Mouse (Mus musculus): ENCODE measurements around the gene Tasp1. TPM values are rescaled to one million over a fixed set of nuclear protein-coding genes. Genes with fewer than 3 reads are reported as not detected.

The Tasp1 gene
- polyA plus RNA-seq, 1 experiment from 2014 or later = 21.1 TPM

GRCm38 (mm10) chr2:139859424-139860132, 207.0 kb downstream of the Tasp1 start:
- Histone ChIP-seq H3K9ac (ENCODE audit: low read length) (no peak overlapping the region), H3K4me3 (ENCODE audit: low read depth, low read length) (no peak overlapping the region), H3K27me3 (ENCODE audit: control insufficient read depth, insufficient read depth, low read length) (no peaks in the 10 kb centered on the region), H3K4me2 (ENCODE audit: low read depth, low read length, severe bottlenecking) (no peak overlapping the region), H3K36me3 (ENCODE audit: control insufficient read depth, insufficient read depth, low read length) (no peaks in the 10 kb centered on the region), H3K4me1 (replicated peaks; ENCODE audit: control insufficient read depth, insufficient read depth, low read length) (no peaks in the 10 kb centered on the region), H3K9me3 (ENCODE audit: control insufficient read depth, low read length) (no peaks in the 10 kb centered on the region), H3K27ac (ENCODE audit: low read depth, low read length) (no peak overlapping the region)
- DNase-seq (ENCODE audit: low spot score) (no peak), ATAC-seq (replicated peaks; ENCODE audit: low FRiP score) (no peak)
- WGBS = 67% methylated on average over 3 of the region's 3 CpGs

- Histone ChIP-seq H3K27ac (ENCODE audit: low read depth, low read length) (no peak overlapping the region), H3K4me3 (ENCODE audit: low read depth, low read length) (no peak overlapping the region), H3K27me3 (ENCODE audit: control insufficient read depth, insufficient read depth, low read length) (no peaks in the 10 kb centered on the region), H3K36me3 (ENCODE audit: control insufficient read depth, insufficient read depth, low read length) (no peaks in the 10 kb centered on the region), H3K4me2 (ENCODE audit: low read depth, low read length, severe bottlenecking) (no peak overlapping the region), H3K9ac (ENCODE audit: low read length) (no peak overlapping the region), H3K9me3 (ENCODE audit: control insufficient read depth, low read length) (no peaks in the 10 kb centered on the region), H3K4me1 (replicated peaks; ENCODE audit: control insufficient read depth, insufficient read depth, low read length) (no peaks in the 10 kb centered on the region)
- WGBS = 90% methylated on average over 1 of the region's 1 CpGs
- ATAC-seq (replicated peaks; ENCODE audit: low FRiP score) (no peak), DNase-seq (ENCODE audit: low spot score) (no peak)
Observed at GRCm38 (mm10) chr2:139849621-139850020, 217.0 kb downstream of the Tasp1 start.

- no peaks in the 10 kb centered on the region for H3K9me3 ChIP-seq (ENCODE audit: control insufficient read depth, low read length)
- no peaks in the 10 kb centered on the region for H3K36me3 ChIP-seq (ENCODE audit: control insufficient read depth, insufficient read depth, low read length)
- H3K4me2 ChIP-seq (ENCODE audit: low read depth, low read length, severe bottlenecking) = no peak overlapping the region
- no peaks in the 10 kb centered on the region for H3K27me3 ChIP-seq (ENCODE audit: control insufficient read depth, insufficient read depth, low read length)
- H3K27ac ChIP-seq (ENCODE audit: low read depth, low read length) = no peak overlapping the region
- DNase-seq (ENCODE audit: low spot score) (no peak), ATAC-seq (replicated peaks; ENCODE audit: low FRiP score) (no peak)
- H3K9ac ChIP-seq (ENCODE audit: low read length) = no peak overlapping the region
- no peaks in the 10 kb centered on the region for H3K4me1 ChIP-seq (replicated peaks; ENCODE audit: control insufficient read depth, insufficient read depth, low read length)
- WGBS = 91% methylated on average over 1 of the region's 1 CpGs
- H3K4me3 ChIP-seq (ENCODE audit: low read depth, low read length) = no peak overlapping the region
Observed at GRCm38 (mm10) chr2:139841359-139841758, 225.2 kb downstream of the Tasp1 start.

- Histone ChIP-seq H3K4me1 (replicated peaks; ENCODE audit: control insufficient read depth, insufficient read depth, low read length) (no peaks in the 10 kb centered on the region), H3K4me2 (ENCODE audit: low read depth, low read length, severe bottlenecking) (no peak overlapping the region), H3K4me3 (ENCODE audit: low read depth, low read length) (no peak overlapping the region), H3K9ac (ENCODE audit: low read length) (no peak overlapping the region), H3K27ac (ENCODE audit: low read depth, low read length) (no peak overlapping the region), H3K9me3 (ENCODE audit: control insufficient read depth, low read length) (no peaks in the 10 kb centered on the region), H3K36me3 (ENCODE audit: control insufficient read depth, insufficient read depth, low read length) (no peaks in the 10 kb centered on the region), H3K27me3 (ENCODE audit: control insufficient read depth, insufficient read depth, low read length) (no peaks in the 10 kb centered on the region)
- ATAC-seq (replicated peaks; ENCODE audit: low FRiP score) (no peak), DNase-seq (ENCODE audit: low spot score) (no peak)
- WGBS = 78% methylated on average over 5 of the region's 5 CpGs
Observed at GRCm38 (mm10) chr2:139840941-139841340, 225.7 kb downstream of the Tasp1 start.

- H3K4me1 ChIP-seq (replicated peaks; ENCODE audit: control insufficient read depth, insufficient read depth, low read length) = no peaks in the 10 kb centered on the region
- ATAC-seq (replicated peaks; ENCODE audit: low FRiP score) (no peak), DNase-seq (ENCODE audit: low spot score) (no peak)
- H3K9ac ChIP-seq (ENCODE audit: low read length) = no peak overlapping the region
- H3K9me3 ChIP-seq (ENCODE audit: control insufficient read depth, low read length) = no peaks in the 10 kb centered on the region
- H3K4me2 ChIP-seq (ENCODE audit: low read depth, low read length, severe bottlenecking) = no peak overlapping the region
- no peaks in the 10 kb centered on the region for H3K36me3 ChIP-seq (ENCODE audit: control insufficient read depth, insufficient read depth, low read length)
- WGBS = 89% methylated on average over 8 of the region's 8 CpGs
- no peak overlapping the region for H3K27ac ChIP-seq (ENCODE audit: low read depth, low read length)
- no peak overlapping the region for H3K4me3 ChIP-seq (ENCODE audit: low read depth, low read length)
- no peaks in the 10 kb centered on the region for H3K27me3 ChIP-seq (ENCODE audit: control insufficient read depth, insufficient read depth, low read length)
Observed at GRCm38 (mm10) chr2:139821589-139822378, 244.8 kb downstream of the Tasp1 start.

GRCm38 (mm10) chr2:139817275-139817674, 249.3 kb downstream of the Tasp1 start:
- H3K4me1 ChIP-seq (replicated peaks; ENCODE audit: control insufficient read depth, insufficient read depth, low read length) = no peaks in the 10 kb centered on the region
- DNase-seq (ENCODE audit: low spot score) (no peak), ATAC-seq (replicated peaks; ENCODE audit: low FRiP score) (peak; percentile 28)
- H3K9ac ChIP-seq (ENCODE audit: low read length) = no peak overlapping the region
- no peak overlapping the region for H3K4me3 ChIP-seq (ENCODE audit: low read depth, low read length)
- no peak overlapping the region for H3K4me2 ChIP-seq (ENCODE audit: low read depth, low read length, severe bottlenecking)
- H3K9me3 ChIP-seq (ENCODE audit: control insufficient read depth, low read length) = no peaks in the 10 kb centered on the region
- H3K27me3 ChIP-seq (ENCODE audit: control insufficient read depth, insufficient read depth, low read length) = no peaks in the 10 kb centered on the region
- no peak overlapping the region for H3K27ac ChIP-seq (ENCODE audit: low read depth, low read length)
- WGBS = 80% methylated on average over 3 of the region's 3 CpGs
- H3K36me3 ChIP-seq (ENCODE audit: control insufficient read depth, insufficient read depth, low read length) = no peaks in the 10 kb centered on the region

- H3K4me1 ChIP-seq (replicated peaks; ENCODE audit: control insufficient read depth, insufficient read depth, low read length) = no peaks in the 10 kb centered on the region
- no peak overlapping the region for H3K9ac ChIP-seq (ENCODE audit: low read length)
- H3K9me3 ChIP-seq (ENCODE audit: control insufficient read depth, low read length) = no peaks in the 10 kb centered on the region
- no peaks in the 10 kb centered on the region for H3K27me3 ChIP-seq (ENCODE audit: control insufficient read depth, insufficient read depth, low read length)
- H3K27ac ChIP-seq (ENCODE audit: low read depth, low read length) = no peak overlapping the region
- DNase-seq (ENCODE audit: low spot score) = no peak
- no peak; the same call in 1 of the 2 replicates for ATAC-seq (replicated peaks; ENCODE audit: low FRiP score)
- WGBS = 90% methylated on average over 6 of the region's 6 CpGs
- H3K4me2 ChIP-seq (ENCODE audit: low read depth, low read length, severe bottlenecking) = no peak overlapping the region
- no peaks in the 10 kb centered on the region for H3K36me3 ChIP-seq (ENCODE audit: control insufficient read depth, insufficient read depth, low read length)
- no peak overlapping the region for H3K4me3 ChIP-seq (ENCODE audit: low read depth, low read length)
Observed at GRCm38 (mm10) chr2:139807887-139808286, 258.7 kb downstream of the Tasp1 start.

- DNase-seq (ENCODE audit: low spot score) = no peak
- H3K4me2 ChIP-seq (ENCODE audit: low read depth, low read length, severe bottlenecking) = no peak overlapping the region
- 87% methylated on average over 7 of the region's 7 CpGs for WGBS
- ATAC-seq (replicated peaks; ENCODE audit: low FRiP score) = no peak
- H3K4me1 ChIP-seq (replicated peaks; ENCODE audit: control insufficient read depth, insufficient read depth, low read length) = no peaks in the 10 kb centered on the region
- no peaks in the 10 kb centered on the region for H3K27me3 ChIP-seq (ENCODE audit: control insufficient read depth, insufficient read depth, low read length)
- no peak overlapping the region for H3K27ac ChIP-seq (ENCODE audit: low read depth, low read length)
- no peaks in the 10 kb centered on the region for H3K36me3 ChIP-seq (ENCODE audit: control insufficient read depth, insufficient read depth, low read length)
- no peaks in the 10 kb centered on the region for H3K9me3 ChIP-seq (ENCODE audit: control insufficient read depth, low read length)
- no peak overlapping the region for H3K4me3 ChIP-seq (ENCODE audit: low read depth, low read length)
- H3K9ac ChIP-seq (ENCODE audit: low read length) = no peak overlapping the region
Observed at GRCm38 (mm10) chr2:139804041-139804440, 262.6 kb downstream of the Tasp1 start.

Data from forebrain, embryonic 11.5 days (tissue).